Mouse (Mus musculus) intestine, postnatal 0 days (tissue): ENCODE measurements at regions not wholly inside any gene's neighbourhood (a gene's known extent, or its start where the extent isn't known, plus 50 kb on each side); places are given as distances from the start of the nearest gene placed in this dataset.

Source experiments
- ATAC-seq: fragments of 200-750 bp; cut with Nextera tagmentation; 2 replicates; pipeline ENCODE4 v1.8.0; 2017; ENCODE audit warnings: mild to moderate bottlenecking, moderate TSS enrichment, moderate library complexity
- H3K27ac ChIP-seq: fragments of 300-500 bp; sonication (generic); 2 replicates; pipeline ENCODE4 v1.5.1; 2014; ENCODE audit warnings: mild to moderate bottlenecking, low read depth, low read length, moderate library complexity
- H3K27me3 ChIP-seq: fragments of 300-500 bp; sonication (generic); replicated peaks from 2 replicates; pipeline ENCODE4 v1.6.1; 2014; ENCODE audit warnings: low read length, mixed read lengths; ENCODE audit not compliant: control insufficient read depth, insufficient read depth
- H3K36me3 ChIP-seq: fragments of 300-500 bp; sonication (generic); 2 replicates; pipeline ENCODE4 v1.6.1; 2014; ENCODE audit warnings: mild to moderate bottlenecking, moderate library complexity; ENCODE audit not compliant: control insufficient read depth, insufficient read depth
- H3K4me1 ChIP-seq: fragments of 300-500 bp; sonication (generic); replicated peaks from 2 replicates; pipeline ENCODE4 v1.6.1; 2014; ENCODE audit warnings: antibody characterized with exemption, low read length, mixed read lengths; ENCODE audit not compliant: control insufficient read depth, insufficient read depth
- H3K4me2 ChIP-seq: fragments of 300-500 bp; sonication (generic); replicated peaks from 2 replicates; pipeline ENCODE4 v1.6.1; 2014; ENCODE audit warnings: low read depth, mild to moderate bottlenecking, moderate library complexity
- H3K4me3 ChIP-seq: fragments of 300-500 bp; sonication (generic); 2 replicates; pipeline ENCODE4 v1.5.1; 2014; ENCODE audit warnings: low read depth, low read length
- H3K9ac ChIP-seq: fragments of 300-500 bp; sonication (generic); 2 replicates; pipeline ENCODE4 v1.6.1; 2014; ENCODE audit warnings: mild to moderate bottlenecking, low read depth, low read length
- H3K9me3 ChIP-seq: fragments of 300-500 bp; sonication (generic); 2 replicates; pipeline ENCODE4 v1.6.1; 2016; ENCODE audit warnings: mixed run types; ENCODE audit not compliant: control insufficient read depth
- CTCF ChIP-seq: sonication (generic); IDR thresholded peaks from 2 replicates; pipeline ENCODE4 v1.5.1; 2016; ENCODE audit warnings: low read depth, mild to moderate bottlenecking, control low read depth, antibody characterized with exemption, moderate library complexity
- WGBS: fragments of 180-500 bp; shearing (Covaris S2); extraction: QIAGEN DNeasy Blood & Tissue Kit; methylation state at CpG from one replicate; pipeline ENCODE4 v1.1.7; 2014; 5-methylcytosine and 5-hydroxymethylcytosine counted together

DNA sequence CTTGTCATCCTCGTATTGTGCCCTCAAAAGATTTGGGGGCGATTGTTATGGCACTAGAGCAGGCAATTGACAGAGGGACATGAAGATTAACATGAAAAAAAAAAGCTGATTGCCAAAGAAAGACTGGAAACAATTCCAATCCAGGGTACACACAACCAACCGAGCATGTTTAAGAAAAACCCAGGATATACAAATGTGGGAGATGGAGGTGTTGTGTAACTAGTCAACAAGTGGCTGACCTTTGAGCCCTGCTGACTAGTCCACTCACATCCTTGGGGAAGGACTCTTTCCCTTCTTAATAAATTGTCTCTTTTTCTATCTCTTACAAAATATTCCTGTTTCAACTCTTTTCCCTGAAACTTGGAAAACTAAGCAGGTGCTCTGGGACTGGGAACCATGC lies 484.9 kb upstream of the Gm5415 start:
- Histone ChIP-seq H3K27ac (no peak overlapping the region), H3K4me1 (no peaks in the 10 kb centered on the region), H3K9me3 (no peaks in the 10 kb centered on the region), H3K36me3 (no peaks in the 10 kb centered on the region), H3K4me2 (no peak overlapping the region), H3K9ac (no peak overlapping the region), H3K4me3 (no peak overlapping the region), H3K27me3 (no peaks in the 10 kb centered on the region)
- no peak for ATAC-seq
- WGBS, result 77% methylated on average over 3 of the region's 3 CpGs
- TF ChIP-seq CTCF, result no peak

DNA sequence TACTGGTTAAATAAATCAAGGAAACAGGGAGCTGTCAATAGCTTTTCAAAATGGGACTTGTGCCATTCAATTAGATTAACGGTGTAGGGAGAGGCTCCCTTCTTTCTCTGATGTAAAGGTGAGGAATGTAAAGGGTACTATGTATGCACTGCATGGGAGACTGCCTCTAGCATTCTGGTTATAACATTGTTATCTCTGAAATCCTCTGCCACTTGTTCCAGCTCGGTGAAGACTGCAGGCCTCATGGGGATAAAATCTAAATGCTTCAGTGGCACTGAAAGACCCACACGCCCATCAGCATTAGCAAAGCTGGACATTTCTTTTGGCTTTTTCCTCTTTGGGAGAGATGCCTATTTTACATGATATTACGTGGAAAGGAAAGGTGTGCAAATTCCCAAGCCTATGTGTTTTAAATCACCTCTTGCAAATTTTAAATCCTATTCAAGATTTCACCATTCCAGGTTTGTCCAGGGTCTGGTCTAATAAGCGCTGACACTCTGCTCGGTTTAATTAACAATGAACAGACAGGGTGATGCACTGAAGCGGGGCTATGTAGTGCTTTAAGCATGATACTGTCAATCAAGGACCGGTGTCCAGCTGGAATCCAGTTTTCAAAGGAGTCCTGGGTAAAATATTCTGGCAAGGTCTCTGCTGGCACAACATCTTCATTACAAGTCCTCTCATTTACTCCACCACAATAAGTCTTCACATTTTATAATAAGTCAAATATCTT lies 479.8 kb upstream of the Gm5415 start:
- H3K4me1 ChIP-seq, result no peaks in the 10 kb centered on the region
- no peak overlapping the region for H3K4me3 ChIP-seq
- H3K9me3 ChIP-seq, result no peaks in the 10 kb centered on the region
- no peak overlapping the region for H3K4me2 ChIP-seq
- no peak overlapping the region for H3K9ac ChIP-seq
- no peaks in the 10 kb centered on the region for H3K36me3 ChIP-seq
- ATAC-seq, result no peak
- no peak for TF ChIP-seq CTCF
- WGBS, result 74% methylated on average over 8 of the region's 8 CpGs
- no peak overlapping the region for H3K27ac ChIP-seq
- no peaks in the 10 kb centered on the region for H3K27me3 ChIP-seq

DNA sequence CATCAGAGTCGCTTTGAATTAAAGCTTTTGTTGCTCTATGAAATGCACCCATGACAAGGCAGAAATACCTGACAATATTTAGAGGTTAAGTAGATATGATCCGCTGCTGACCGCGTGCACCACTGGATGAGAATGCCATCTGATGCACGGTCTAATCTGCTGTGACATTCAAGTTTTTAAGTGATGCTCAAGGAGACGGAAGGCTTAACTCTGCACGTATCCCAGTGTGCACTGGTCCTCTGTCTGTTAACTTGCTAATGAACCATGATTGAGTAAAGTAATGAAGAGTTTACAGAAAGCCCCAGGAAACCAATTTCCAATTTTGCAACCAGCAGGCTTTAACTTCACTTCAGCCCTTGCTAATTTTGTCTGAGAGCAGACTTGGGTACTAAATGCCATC lies 478.3 kb upstream of the Gm5415 start:
- H3K27ac ChIP-seq, result no peak overlapping the region
- no peaks in the 10 kb centered on the region for H3K9me3 ChIP-seq
- no peaks in the 10 kb centered on the region for H3K27me3 ChIP-seq
- no peak overlapping the region for H3K4me3 ChIP-seq
- 88% methylated on average over 7 of the region's 7 CpGs for WGBS
- ATAC-seq, result no peak
- H3K36me3 ChIP-seq, result no peaks in the 10 kb centered on the region
- H3K4me2 ChIP-seq, result no peak overlapping the region
- no peak for TF ChIP-seq CTCF
- no peak overlapping the region for H3K9ac ChIP-seq
- no peaks in the 10 kb centered on the region for H3K4me1 ChIP-seq

DNA sequence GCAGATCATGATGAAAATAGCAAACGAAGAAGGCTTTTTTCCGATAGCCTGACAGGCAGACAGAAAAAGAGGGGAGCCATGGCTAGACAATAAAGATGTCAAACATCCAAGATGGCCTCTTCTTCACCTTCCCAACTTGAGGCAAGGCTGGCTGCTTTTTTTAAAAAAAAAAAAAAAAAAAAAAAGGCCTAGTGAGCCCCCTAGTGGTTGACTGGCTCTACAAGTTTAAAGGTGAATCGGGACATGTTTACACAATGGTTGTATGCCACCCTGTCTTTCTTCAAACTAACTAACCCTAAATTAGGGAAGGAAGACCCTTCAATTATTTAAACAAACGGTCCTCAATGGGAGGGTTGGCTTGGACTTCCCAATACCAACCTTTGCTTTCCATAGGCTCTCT lies 475.8 kb upstream of the Gm5415 start:
- Histone ChIP-seq H3K36me3 (no peaks in the 10 kb centered on the region), H3K9ac (no peak overlapping the region), H3K9me3 (no peaks in the 10 kb centered on the region), H3K4me3 (no peak overlapping the region), H3K4me1 (no peaks in the 10 kb centered on the region), H3K27me3 (no peaks in the 10 kb centered on the region), H3K4me2 (no peak overlapping the region), H3K27ac (no peak overlapping the region)
- WGBS, result 69% methylated on average over 4 of the region's 4 CpGs
- peak; percentile 23; the same call in 1 of the 2 replicates for TF ChIP-seq CTCF
- ATAC-seq, result no peak

DNA sequence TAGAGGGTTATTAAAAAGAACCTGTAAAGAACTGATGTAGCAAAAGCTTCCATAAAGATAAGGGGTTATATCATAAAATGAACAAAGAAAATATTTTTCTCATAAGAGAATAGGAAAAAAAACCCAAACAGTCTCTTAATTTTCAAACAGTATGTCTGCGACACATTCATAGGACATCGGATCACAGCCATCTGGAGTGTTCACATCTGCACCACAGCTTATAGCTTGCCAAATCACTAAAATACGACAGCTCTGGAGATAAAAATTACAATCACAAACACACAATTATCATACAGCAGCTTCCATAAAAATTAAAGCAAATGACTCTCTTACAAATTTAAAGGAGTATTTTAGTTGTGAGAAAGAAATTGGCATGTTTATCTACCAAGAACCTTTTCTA lies 456.9 kb upstream of the Gm5415 start:
- H3K36me3 ChIP-seq, result no peaks in the 10 kb centered on the region
- H3K27ac ChIP-seq, result no peak overlapping the region
- H3K4me2 ChIP-seq, result no peak overlapping the region
- ATAC-seq, result no peak
- no peak for TF ChIP-seq CTCF
- no peaks in the 10 kb centered on the region for H3K4me1 ChIP-seq
- H3K4me3 ChIP-seq, result no peak overlapping the region
- no peaks in the 10 kb centered on the region for H3K9me3 ChIP-seq
- H3K9ac ChIP-seq, result no peak overlapping the region
- no peaks in the 10 kb centered on the region for H3K27me3 ChIP-seq
- WGBS, result 77% methylated on average over 3 of the region's 3 CpGs

DNA sequence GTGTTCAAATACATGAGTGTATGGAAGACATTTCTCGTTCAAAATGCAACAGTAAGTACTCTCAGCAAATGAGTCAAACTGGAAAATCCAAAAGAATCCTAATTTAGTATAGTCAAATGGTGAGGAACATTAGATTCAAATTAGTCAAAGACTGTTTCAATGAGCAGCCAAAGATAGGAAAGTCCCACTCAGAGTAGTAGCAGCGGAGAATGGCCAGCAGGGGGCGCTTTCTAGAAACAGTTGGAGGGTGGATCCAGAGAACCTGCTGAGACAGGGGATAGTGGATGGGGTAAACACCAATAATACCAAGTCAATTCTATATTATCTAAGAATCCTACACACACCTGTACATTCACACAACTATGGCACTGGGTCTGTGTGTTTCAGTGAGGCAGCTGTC lies 417.9 kb upstream of the Gm5415 start:
- ATAC-seq, result no peak
- Histone ChIP-seq H3K36me3 (no peaks in the 10 kb centered on the region), H3K4me2 (no peak overlapping the region), H3K4me3 (no peak overlapping the region), H3K4me1 (no peaks in the 10 kb centered on the region), H3K27ac (no peak overlapping the region), H3K9ac (no peak overlapping the region), H3K9me3 (no peaks in the 10 kb centered on the region), H3K27me3 (no peaks in the 10 kb centered on the region)
- 73% methylated on average over 3 of the region's 3 CpGs for WGBS
- peak; percentile 26; the same call in 1 of the 2 replicates for TF ChIP-seq CTCF
